Mouse (Mus musculus) macrophage (primary cell): Measurements from ENCODE around the gene Fam131a. TPM values are rescaled to one million over a fixed set of nuclear protein-coding genes. Genes with fewer than 3 reads are reported as not detected.

ENCODE experiments used
- H3K27ac ChIP-seq: fragments of 350-480 bp; formaldehyde crosslinking; 2 replicates; pipeline ENCODE4 v1.9.0; 2021
- H3K36me3 ChIP-seq: fragments of 350-480 bp; formaldehyde crosslinking; 2 replicates; pipeline ENCODE4 v1.9.0; 2021; ENCODE audit errors: inconsistent target
- H3K4me3 ChIP-seq: fragments of 350-480 bp; formaldehyde crosslinking; 2 replicates; pipeline ENCODE4 v1.9.0; 2021; ENCODE audit errors: inconsistent target
- H3K79me2 ChIP-seq: fragments of 350-480 bp; formaldehyde crosslinking; 2 replicates; pipeline ENCODE4 v1.9.0; 2021; ENCODE audit errors: inconsistent target
- WGBS: methylation state at CpG from one replicate; pipeline ENCODE4 v1.1.7; 2026; ENCODE audit warnings: inconsistent platforms; ENCODE audit not compliant: missing documents; 5-methylcytosine and 5-hydroxymethylcytosine counted together
- polyA plus RNA-seq: library from polyadenylated mRNA; stranded (reverse); fragments of 250-400 nt; gene quantifications from 3 replicates; pipeline ENCODE4 v1.2.4, GENCODE M21; 2018; ENCODE audit warnings: inconsistent platforms

Fam131a gene
- polyA plus RNA-seq, 1 experiment from 2014 or later, result 0.22 TPM

DNA sequence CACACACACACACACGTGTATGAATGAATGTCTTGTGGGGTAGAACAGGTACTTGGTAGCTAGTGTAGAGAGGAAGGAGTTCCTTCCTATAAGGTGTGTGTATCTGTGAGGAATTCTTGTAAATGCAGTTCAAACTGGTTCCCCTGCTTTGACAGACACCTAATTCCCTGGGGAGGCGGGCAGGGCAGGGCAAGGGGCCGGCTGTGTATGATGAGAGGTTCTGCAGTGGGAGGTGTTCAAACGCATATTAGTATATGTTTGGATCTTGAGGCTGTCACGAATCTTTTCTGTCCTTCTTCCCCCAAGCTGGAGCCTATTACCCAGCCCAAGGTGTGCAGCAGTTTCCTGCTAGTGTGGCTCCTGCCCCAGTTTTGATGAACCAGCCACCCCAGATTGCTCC lies 15.7 kb upstream of the Fam131a start:
- WGBS, result 78% methylated on average over 4 of the region's 5 CpGs

GRCm38 (mm10) chr16:20677974-20678675 lies 14.9 kb upstream of the Fam131a start:
- 48% methylated on average over 10 of the region's 10 CpGs for WGBS
- Histone ChIP-seq H3K36me3 (peaks cover 59% of the 10 kb centered on the region), H3K4me3 (no peak overlapping the region), H3K79me2 (peaks cover 68% of the 10 kb centered on the region), H3K27ac (peak overlapping the region; percentile 21)

More for the DNA sequence above, 15.7 kb upstream of the Fam131a start:
- Histone ChIP-seq H3K36me3 (peaks cover 52% of the 10 kb centered on the region), H3K4me3 (no peak overlapping the region), H3K79me2 (peaks cover 68% of the 10 kb centered on the region), H3K27ac (peak overlapping the region; percentile 21)

GRCm38 (mm10) chr16:20690774-20691173 lies 2.3 kb upstream of the Fam131a start:
- 95% methylated on average over 3 of the region's 3 CpGs for WGBS
- H3K4me3 ChIP-seq, result no peak overlapping the region
- H3K36me3 ChIP-seq, result peaks cover 47% of the 10 kb centered on the region
- no peak overlapping the region for H3K27ac ChIP-seq
- H3K79me2 ChIP-seq, result no peaks in the 10 kb centered on the region

DNA sequence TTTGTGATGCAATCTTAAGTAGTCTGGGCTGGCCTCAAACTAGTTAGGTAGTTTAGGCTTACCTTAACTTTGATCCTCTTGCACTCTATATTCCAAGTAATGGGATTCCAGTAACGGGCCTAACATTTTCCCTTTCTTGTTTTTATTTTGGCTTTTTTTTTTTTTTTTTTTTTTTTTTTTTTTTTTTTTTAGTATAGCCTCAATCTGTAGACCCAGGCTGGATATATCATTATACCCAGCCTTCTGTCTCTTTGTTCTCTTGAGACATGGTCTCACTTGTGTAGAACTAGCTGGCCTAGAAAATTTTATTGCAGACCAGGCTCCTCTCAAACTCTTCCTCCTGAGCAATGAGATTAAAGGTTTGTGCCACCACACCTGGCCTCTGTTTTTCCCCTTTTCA lies 1.4 kb upstream of the Fam131a start:
- Histone ChIP-seq H3K36me3 (peaks cover 38% of the 10 kb centered on the region), H3K4me3 (no peak overlapping the region), H3K27ac (no peak overlapping the region), H3K79me2 (no peaks in the 10 kb centered on the region)
- WGBS, result 86% methylated on average over 1 of the region's 1 CpGs

- no peak overlapping the region for H3K27ac ChIP-seq
- WGBS, result 90% methylated on average over 16 of the region's 16 CpGs
- no peak overlapping the region for H3K4me3 ChIP-seq
Measured at GRCm38 (mm10) chr16:20692241-20692965, 638 bp upstream of the Fam131a start.

DNA sequence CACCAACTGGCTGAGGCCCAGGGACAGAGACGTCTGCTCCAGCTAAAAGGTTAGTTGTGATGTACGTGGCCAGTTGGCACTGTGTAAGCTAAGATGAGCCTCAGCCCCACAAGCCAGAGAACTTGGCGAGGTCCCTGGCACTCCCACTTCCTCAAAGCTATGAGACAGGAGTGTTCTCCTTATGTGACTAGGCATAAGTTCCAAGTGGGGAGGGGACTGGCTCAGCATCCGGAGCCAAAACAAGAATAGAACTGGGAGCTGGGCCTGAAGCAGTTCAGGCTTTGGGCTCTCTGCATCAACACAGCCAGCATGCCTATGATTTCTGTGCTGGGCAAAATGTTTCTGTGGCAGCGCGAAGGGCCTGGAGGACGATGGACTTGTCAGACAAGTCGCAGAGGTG lies 1.7 kb downstream of the Fam131a start:
- H3K79me2 ChIP-seq, result no peaks in the 10 kb centered on the region
- no peak overlapping the region for H3K27ac ChIP-seq
- WGBS, result 54% methylated on average over 8 of the region's 8 CpGs
- H3K4me3 ChIP-seq, result no peak overlapping the region
- peaks cover 6% of the 10 kb centered on the region for H3K36me3 ChIP-seq

More at GRCm38 (mm10) chr16:20692241-20692965, 638 bp upstream of the Fam131a start:
- Histone ChIP-seq H3K36me3 (peaks cover 30% of the 10 kb centered on the region), H3K79me2 (no peaks in the 10 kb centered on the region)

DNA sequence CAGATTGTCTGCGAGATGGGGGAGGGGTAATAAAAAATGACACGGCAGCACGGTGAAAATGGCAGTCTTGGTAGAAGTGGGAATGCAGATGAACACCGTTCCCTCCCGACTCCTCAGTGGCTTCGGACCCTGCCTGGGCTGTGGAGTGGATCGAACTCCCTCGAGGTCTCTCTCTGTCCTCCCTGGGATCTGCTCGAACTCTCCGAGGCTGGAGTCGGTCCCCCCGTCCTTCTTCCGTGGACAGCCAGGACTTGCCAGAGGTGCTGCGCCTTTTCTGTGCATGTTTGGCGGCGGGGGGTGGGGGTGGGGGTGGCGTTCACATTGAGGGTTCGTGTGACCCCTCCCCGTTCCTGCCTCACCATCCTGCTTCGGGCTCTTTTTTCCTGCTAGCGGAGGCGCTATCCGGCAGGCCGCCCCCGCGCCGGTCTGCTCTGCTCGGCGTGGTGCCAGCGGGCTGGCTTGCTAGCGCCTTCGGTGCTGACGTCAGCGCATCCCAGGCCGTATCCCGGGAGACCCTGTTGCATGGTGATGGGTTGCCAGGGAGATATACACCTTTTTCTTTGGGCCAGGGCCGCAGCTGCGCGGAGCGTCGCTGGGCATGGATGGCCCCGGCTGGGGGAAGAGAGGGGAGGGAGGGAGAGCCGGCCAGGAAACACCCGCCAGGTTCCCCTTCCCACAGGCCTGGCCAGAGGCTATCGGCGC lies 2.7 kb downstream of the Fam131a start:
- WGBS, result 11% methylated on average over 41 of the region's 46 CpGs
- Histone ChIP-seq H3K27ac (no peak overlapping the region), H3K4me3 (no peak overlapping the region), H3K36me3 (no peaks in the 10 kb centered on the region), H3K79me2 (no peaks in the 10 kb centered on the region)

- no peak overlapping the region for H3K27ac ChIP-seq
- 93% methylated on average over 5 of the region's 5 CpGs for WGBS
- H3K4me3 ChIP-seq, result no peak overlapping the region
- no peaks in the 10 kb centered on the region for H3K79me2 ChIP-seq
- H3K36me3 ChIP-seq, result no peaks in the 10 kb centered on the region
Measured at GRCm38 (mm10) chr16:20699266-20699665, 6.2 kb downstream of the Fam131a start.

DNA sequence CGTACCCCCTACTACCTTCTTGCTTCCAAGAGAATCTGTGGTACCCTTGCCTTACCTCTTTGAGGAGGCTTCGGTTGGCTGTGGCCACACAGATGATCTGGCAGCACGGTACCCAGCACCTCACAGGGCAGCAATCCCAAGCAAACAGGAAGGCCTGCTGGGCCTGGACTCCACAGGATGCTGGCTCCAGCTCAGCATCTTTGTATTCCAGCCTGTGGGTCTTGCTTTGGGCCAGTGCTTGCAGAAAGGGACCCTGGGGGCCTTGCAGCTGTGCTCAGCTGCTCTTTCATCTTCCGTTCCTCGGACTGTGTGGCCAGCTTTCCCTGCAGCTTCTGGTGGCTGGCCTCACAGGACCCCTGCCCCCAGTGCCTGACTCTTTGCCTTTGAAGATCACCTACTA lies 7.0 kb downstream of the Fam131a start:
- H3K4me3 ChIP-seq, result no peak overlapping the region
- H3K36me3 ChIP-seq, result no peaks in the 10 kb centered on the region
- H3K27ac ChIP-seq, result no peak overlapping the region
- 96% methylated on average over 5 of the region's 5 CpGs for WGBS
- no peaks in the 10 kb centered on the region for H3K79me2 ChIP-seq

- 84% methylated on average over 7 of the region's 7 CpGs for WGBS
- H3K79me2 ChIP-seq, result no peaks in the 10 kb centered on the region
- no peak overlapping the region for H3K4me3 ChIP-seq
- no peak overlapping the region for H3K27ac ChIP-seq
- H3K36me3 ChIP-seq, result no peaks in the 10 kb centered on the region
Measured at GRCm38 (mm10) chr16:20701316-20701715, 8.3 kb downstream of the Fam131a start.

- H3K27ac ChIP-seq, result no peak overlapping the region
- H3K79me2 ChIP-seq, result no peaks in the 10 kb centered on the region
- 73% methylated on average over 10 of the region's 12 CpGs for WGBS
- H3K36me3 ChIP-seq, result no peaks in the 10 kb centered on the region
- H3K4me3 ChIP-seq, result no peak overlapping the region
Measured at GRCm38 (mm10) chr16:20701729-20702521, 8.9 kb downstream of the Fam131a start.

DNA sequence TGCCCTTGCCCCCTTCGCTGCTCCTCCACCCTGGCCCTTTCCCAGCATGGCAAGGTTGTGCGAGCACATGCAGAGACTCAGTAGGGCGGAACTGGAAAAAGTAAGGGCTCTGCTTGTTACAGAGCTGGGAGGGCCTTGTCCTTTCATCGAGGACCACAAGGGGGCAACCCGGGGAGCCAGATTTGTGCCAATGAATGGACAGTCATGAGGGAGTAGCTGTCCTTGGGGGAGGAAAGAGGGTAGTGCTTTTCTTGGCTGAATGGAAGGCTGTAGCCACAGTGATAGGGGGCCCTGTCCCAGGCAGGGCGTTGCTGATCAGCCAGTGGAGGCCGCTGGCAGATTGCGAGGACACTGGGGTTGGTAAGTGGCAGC lies 9.5 kb downstream of the Fam131a start:
- H3K79me2 ChIP-seq, result no peaks in the 10 kb centered on the region
- WGBS, result 42% methylated on average over 8 of the region's 8 CpGs
- H3K36me3 ChIP-seq, result no peaks in the 10 kb centered on the region
- no peak overlapping the region for H3K4me3 ChIP-seq
- no peak overlapping the region for H3K27ac ChIP-seq

DNA sequence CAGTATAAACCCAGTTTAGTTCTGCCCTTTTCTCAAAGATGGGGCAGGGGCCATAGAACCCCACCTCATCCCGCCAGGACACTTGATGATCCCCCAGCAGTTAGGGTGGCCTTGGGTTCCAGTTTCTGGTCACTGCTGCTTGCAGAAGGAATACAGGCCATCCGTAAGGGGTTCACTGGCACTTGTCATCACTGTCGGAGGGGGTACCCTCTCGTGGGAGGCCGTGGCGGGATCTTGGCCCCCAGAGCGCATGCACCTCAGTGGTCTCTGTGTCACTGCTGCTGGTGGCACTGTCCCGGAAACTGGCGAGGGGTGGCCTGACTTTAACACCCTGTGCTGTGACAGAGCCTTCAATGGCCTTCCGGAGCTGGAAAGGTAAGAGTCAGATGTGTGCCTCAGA lies 10.0 kb downstream of the Fam131a start:
- Histone ChIP-seq H3K36me3 (no peaks in the 10 kb centered on the region), H3K4me3 (no peak overlapping the region), H3K27ac (no peak overlapping the region), H3K79me2 (no peaks in the 10 kb centered on the region)
- WGBS, result 94% methylated on average over 10 of the region's 10 CpGs

DNA sequence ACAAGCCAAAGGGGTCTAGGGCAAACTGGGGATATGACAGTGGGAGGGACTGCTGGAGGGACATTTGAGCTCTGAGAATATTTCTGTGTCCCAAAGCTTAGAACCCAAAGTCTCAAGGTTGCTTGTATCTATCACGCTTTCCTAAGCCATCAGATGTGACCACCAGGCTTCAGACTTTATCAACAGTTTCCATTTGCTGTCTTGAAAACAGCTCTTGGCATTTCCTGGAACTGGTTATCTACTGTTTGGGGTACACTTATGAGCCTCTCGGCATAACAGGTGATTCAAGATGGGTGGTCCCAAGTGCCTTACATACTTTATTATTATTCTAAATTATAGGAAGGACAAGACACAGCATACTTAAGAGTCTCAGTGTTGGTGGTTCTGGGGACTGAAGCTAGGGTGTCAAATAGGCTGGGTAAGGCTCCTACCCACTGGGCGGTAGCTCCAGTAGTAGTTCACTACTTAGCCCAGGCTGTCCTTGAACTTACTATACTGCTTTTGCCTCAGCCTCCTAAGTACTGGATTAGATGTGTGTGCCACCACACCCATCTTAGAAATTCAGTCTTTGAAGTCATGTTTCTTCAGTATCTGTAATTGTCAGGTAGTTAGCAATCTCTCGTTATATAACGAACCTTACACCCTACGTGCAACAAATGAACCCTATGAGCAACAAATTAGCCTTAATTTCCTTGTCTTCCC lies 10.8 kb downstream of the Fam131a start:
- 81% methylated on average over 6 of the region's 6 CpGs for WGBS
- H3K4me3 ChIP-seq, result no peak overlapping the region
- H3K36me3 ChIP-seq, result no peaks in the 10 kb centered on the region
- no peaks in the 10 kb centered on the region for H3K79me2 ChIP-seq
- no peak overlapping the region for H3K27ac ChIP-seq
